Mouse (Mus musculus): ENCODE data around the gene Grid1.

GRCm38 (mm10) chr14:35561244-35561893 is 741.5 kb downstream of the Grid1 start:
- no peak for TF ChIP-seq CTCF (conservative IDR thresholded peaks at IDR 0.05; ENCODE audit: insufficient read depth, insufficient read length, low read depth, low read length)
- no peak for TF ChIP-seq POLR2A (IDR thresholded peaks at IDR 0.05; ENCODE audit: low read depth, low read length)

Data from kidney, adult 2 months (tissue).